Mouse (Mus musculus): ENCODE measurements at regions not wholly inside any gene's neighbourhood (a gene's known extent, or its start where the extent isn't known, plus 50 kb on each side); places are given as distances from the start of the nearest gene placed in this dataset.

DNA sequence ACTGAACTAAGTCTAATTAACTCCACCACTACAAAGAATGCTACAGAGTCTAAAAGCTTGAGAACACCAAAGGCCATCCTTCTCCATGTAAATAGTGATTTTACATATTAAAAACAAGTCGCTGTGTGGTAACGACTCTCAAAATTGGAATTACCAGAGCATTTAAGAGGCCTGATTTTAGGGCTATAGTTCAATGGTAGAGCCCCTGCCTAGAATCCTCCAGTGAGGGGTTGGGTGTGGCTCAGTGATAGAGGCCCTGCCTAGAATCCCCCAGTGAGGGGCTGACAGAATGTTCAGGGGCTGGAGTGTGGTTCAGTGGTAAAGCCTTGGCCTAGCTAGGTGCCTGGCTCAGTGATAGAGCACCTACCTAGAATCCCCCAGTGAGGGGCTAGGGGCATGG is 413.3 kb upstream of the Castor2 start:
- no peak for DNase-seq (ENCODE audit: low spot score in 2 of 2)

DNA sequence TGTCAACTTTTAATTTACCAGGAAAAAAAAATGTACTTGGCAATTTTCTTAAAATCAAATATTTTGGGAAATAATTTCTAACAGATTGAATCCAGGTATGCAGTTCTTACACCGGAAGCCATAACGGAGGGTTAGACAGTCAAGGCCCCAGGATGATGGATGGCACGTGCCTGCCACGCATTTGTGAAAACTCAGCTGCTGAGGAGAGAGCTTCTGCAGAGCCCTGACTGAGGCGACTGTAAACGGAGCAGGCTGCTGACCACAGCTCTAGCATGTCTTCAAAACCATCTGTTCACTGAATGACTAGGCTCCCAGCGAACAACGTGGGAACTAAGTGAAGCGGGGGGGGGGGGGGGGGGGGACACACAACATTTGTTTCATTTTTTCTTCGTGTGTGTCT is 416.5 kb upstream of the Castor2 start:
- no peak for DNase-seq (ENCODE audit: low spot score in 2 of 2)

DNA sequence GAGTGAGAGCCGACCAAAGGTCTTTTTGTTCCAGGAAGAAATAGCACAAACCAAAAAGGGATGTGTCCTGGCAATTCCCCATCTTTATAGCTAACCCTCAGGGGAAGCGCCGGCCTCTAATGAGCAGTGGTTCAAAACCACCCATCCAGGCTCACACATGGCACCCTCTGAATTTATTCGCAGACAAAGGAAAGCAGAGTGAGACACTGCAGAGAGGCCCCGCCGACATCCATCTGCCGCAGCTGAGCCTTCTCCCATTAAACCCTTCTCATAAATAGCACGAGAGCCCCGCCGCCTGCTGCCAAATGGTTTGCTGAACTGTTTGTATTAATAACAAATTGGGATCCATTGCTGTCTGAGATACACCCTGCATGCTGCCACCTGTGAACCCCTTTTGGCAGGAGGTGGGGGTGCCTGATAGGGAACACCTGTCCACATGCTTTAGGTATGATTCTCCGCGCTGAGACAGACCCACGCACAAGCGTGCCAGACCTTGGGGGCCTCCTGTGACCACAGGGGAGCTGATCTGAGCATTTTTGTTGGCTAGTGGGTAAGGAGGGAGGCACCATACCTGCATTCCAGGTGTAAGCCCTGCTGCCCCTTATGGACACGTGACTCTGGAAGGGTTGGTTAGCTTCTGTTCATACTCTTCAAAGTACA is 422.6 kb upstream of the Castor2 start:
- DNase-seq (ENCODE audit: low spot score in 2 of 2) = no peak

DNA sequence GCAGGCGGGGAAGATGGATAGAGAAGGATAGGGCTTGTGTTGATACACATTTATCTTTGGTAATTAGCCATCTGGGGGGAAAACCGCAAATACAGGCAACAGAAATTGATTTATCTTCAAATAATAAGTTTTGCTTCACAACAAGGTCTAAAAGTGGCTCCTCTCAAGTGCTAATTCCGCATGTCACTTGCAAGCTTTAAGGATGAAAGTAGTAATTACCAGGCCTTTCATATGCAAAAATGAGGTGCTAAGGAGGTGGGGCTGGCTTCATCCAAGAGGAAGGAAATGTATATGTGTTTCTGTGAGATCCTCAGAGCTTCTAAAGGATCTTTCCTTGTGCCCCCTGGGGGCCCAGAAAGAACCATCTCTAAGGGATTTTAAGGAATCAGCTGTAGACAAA is 423.9 kb upstream of the Castor2 start:
- DNase-seq (ENCODE audit: low spot score in 2 of 2) = no peak

DNA sequence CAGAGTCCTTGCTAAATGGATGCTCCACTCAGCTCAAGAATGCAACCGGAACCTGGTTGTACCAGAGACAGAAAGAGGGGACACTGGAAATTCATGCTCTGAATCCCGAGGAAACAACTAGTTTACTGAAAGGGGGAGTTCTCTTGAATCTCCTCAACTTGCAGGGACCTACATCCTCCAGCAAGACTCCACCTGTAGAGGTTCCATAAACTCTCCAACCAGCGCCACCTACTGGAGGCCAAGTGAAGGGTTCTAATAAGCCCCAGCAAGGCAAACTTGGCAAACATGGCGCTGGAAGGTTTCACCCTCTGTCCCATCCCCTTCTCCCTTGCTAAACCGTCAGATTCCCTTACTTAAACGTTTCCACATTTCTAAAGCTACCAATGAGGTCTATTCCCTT is 433.0 kb upstream of the Castor2 start:
- no peak for DNase-seq (ENCODE audit: low spot score in 2 of 2)

DNA sequence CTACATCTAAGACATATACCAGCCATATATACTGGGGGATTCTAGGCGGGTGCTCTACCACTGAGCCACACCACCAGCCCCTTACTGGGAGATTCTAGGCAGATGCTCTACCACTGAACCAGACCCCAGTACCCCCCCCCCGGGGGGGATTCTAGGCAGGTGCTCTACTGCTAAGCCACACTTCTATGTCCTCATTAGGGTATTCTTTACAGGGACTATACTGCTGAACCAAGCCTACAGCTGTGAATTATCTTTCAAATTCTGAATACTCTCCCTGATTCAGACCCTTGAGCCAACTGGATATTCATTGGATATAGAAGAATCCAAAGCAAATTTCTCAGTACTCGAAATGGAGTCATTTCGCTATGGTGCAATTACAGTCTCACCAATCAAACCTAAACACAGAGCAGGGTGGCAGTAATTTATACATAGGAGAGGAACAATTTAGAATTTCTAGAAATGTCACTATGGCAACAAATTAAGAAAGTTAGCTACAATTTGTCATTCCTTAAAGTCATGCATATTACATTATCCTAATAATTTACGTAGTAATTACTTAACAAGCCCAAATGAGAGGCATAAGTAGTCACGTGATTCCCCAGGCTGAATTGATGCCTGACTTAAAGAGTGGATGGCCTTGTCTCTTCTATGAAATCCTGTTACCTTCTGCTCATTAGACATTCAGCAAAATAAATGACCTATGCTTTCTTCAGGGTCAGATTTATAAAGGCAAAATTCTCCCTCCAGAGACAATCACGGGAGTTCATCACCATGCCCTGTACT is 436.8 kb upstream of the Castor2 start:
- DNase-seq (ENCODE audit: low spot score in 2 of 2) = no peak

DNA sequence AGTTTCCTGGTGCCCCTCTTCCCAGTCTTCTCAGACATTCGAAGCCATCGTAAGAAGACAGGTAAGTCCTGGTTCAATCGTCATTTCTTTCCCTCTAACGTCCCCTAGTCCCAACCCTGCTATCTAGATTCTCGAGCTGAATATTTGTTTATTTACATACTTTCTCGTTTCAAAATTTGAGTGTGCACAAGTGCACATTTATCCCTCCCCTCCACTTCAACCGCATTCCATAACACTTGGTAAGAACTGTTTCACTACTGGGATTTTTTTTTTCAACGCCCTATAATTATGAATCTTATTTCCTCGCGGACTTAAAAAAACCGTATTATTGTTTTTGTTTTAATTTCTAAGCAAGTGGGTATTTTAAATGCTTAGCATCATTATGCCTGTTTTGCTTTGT is 439.2 kb upstream of the Castor2 start:
- no peak for DNase-seq (ENCODE audit: low spot score in 2 of 2)

DNA sequence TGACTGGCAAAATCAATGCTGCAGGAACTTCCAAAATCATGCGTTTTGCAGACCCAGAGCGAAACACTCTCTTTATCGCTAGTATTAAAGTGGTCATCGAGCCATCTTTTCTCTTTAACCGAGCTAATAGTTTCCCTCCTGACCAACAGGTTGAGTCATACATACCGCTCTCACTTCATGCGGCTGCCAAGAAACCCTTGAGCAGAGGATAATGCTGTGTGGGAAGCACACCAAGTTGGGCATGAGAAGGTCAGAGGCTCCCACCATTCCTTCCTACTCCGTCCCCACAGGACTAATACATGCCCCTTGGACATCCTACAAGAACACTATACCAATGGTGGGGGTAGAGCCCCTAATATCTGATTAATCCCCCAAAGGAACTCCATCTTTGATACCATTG is 442.7 kb upstream of the Castor2 start:
- DNase-seq (ENCODE audit: low spot score in 2 of 2) = no peak

DNA sequence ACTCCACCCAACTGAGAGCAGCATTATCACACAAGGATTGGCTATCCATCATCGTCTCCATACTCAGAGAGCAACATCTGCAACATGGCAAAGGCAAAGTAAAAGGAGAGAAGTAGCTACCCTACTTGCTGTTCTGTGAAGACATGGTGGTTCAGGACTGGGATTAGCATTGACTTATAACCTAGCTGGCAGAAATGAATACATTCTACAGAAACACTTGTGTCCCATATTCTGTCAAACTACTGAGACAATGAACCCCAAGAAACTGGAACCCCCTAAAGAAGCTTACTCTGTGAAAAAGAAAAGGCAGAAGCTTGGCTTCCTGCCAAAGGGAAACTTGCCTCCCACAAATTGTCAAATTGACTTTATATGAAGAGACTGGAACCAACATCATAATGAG is 446.1 kb upstream of the Castor2 start:
- DNase-seq (ENCODE audit: low spot score in 2 of 2) = no peak

DNA sequence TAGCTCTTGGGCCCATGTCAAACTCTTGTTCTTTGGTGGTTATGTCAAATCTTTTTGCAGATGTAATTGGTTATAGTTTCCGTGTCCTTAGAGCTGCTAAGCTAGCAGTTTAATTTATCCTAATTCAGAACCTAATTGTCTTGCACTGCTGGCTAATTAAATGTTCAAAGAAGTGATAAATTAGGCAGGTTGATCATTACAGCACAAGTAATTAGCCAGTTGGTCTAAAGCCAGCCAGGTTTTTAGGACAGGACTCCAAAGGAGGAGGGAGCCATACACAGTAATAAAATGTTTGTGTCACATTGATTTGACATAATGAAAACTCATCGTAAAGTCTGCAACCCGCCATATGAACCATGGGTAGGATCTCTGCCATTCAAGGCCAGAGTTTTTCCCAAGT is 449.3 kb upstream of the Castor2 start:
- DNase-seq (ENCODE audit: low spot score in 2 of 2) = no peak

DNA sequence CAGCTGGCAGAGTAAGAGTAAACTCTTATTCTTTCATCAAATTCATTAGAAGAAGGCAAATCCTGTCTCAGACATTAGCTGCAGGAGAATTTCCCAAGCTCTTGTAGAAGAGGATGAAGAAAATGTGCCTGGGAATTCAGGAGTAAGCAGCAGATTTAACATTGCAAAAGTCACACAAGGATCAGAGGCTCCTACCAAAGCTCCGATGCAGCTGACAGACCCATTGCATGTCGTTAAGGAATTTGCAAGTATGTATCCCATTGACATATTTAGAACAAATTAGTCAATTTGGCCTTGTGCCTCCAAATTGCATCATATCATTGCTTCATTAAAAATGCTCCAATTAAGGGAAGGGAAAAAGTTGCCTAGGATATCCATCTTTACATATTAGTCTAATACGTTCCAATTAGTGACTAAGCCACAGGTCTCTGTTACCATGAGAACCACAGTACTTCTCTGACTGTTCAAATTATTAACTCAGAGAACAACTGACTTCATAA is 453.8 kb upstream of the Castor2 start:
- no peak for DNase-seq (ENCODE audit: low spot score in 2 of 2)

DNA sequence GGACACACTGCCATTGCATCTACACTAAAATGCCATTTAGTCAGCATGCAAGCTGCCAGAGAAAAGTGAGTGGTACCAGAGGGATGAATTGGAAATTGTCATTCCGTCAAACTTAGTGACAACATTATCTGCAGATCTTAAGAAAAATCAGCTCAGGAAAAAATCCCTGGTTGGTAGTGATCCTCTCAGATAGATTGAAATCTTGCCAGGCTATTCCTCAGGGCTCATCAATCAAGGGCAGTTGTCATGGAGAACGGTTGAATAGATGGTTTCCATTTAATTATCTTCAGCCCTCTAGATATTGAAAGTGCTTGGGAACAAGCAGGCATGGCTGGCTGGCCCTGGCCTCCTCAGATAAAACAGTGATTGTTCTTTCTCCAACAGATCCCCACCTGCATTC is 456.2 kb upstream of the Castor2 start:
- no peak for DNase-seq (ENCODE audit: low spot score in 2 of 2)

DNA sequence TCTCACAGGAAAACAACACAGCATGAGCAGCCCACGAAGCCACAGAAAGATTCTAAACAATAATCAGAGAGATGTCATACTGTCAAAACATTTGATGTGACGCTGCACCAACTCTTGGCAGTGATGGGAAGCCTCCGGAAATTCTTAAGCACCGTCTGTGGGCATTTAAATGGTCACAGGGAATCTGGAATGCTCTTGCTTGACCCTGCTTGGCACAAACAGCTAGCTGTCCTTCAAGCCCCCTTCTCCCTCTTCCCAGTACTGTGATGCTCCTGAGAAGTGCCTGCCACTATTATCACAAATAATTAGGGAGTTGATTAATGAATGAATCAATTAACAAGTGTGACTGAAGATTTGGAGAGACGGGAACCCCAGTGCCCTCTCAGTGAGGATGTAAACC is 465.0 kb upstream of the Castor2 start:
- DNase-seq (ENCODE audit: low spot score in 2 of 2) = no peak

DNA sequence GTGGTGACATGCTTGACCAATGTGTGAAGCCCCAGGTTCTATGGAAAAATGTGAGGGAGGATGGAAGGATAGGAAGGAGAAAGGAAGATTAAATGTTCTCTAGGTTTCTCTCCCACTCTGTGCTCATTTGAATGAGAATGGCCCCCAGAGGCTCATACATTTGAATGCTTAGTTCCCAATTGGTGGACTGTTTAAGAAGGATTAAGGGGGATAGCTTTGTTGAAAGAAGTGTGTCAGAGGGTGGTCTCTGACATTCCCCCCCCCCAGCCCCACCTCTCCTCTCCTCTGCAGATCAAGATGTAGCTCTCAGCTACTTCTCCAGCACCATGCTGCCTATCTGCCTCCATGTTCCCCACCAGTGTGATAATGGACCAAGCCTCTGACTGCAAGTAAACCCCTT is 467.7 kb upstream of the Castor2 start:
- no peak for DNase-seq (ENCODE audit: low spot score in 2 of 2)

DNA sequence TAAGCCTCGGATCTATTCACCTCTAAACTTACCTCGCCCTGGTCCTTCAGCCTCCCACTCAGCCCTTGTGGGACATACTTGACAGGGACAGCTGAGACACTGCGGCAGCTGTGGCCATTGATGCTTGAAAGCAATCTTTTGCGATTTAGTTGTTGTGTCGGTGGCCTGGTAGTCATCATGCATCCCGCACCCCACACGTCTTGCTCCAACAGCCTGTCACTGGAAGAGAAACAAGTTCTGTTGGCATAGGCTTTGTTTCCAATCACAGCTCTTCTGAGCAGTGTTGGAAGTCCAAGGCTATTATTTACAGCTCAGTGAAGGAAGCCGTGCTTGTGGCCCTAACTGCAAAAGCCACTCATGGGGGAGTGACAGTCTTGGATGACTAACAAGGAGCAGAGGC is 480.2 kb upstream of the Castor2 start:
- no peak for DNase-seq (ENCODE audit: low spot score in 2 of 2)

DNA sequence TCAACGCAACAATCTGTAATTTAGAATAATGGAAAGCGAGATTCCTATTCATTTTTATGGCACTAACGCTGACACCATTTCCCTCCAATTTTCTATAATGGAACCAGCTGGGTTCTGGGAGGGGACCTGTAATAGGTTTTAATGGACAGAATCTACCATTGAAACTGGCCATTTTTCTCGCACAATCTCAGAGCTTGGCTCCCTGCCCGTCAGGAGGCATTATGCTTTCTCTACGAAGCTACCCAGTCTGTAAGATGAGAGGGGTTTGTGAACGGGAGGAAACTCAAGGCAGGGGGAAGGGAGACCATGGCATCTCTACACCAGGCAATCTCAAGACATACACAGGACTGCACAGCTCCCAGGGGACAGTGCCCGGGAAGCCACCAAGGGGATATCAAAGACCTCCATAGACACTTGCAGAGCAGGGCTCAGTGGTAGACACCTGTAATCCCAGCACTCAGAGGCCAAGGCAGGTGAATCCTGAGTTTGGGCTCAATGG is 498.2 kb upstream of the Castor2 start:
- DNase-seq (ENCODE audit: low spot score in 2 of 2) = no peak

DNA sequence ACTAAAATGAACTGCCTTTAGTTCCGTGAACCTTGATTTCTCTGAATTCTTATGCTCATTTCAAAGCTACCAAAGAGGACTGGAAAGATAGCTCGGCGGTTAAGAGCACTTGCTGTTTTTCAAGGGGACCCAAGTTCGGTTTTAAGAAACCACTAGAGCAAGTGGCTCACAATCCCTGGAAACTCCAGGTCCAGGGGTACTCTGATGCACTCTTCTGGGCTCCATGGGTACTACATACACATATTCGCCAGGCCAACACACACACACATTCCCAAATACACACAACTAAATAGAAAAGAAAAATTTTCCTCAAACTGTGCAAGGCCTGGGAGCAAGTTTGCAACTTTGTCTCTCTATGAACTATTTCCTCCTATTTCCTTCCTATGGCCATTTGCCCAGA is 498.9 kb upstream of the Castor2 start:
- DNase-seq (ENCODE audit: low spot score in 2 of 2) = no peak

DNA sequence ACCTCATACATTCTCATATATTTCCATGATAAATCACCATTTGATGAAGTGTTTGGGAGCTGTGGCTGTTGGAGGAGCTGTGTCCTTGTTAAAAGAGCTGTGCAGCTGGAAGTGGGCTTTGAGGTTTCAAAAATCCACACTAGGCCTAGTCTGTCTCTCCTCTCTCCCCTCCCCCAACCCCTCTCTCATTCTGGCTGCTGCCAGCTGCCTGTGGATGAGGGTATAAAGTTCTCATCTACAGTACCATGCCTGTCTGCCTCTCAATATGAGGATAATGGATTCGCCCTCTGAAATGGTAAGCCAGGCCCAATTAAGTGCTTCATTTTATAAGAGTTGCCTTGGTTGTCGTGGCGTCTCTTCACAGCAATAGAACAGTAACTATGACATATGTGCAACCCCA is 501.4 kb upstream of the Castor2 start:
- DNase-seq (ENCODE audit: low spot score in 2 of 2) = no peak

DNA sequence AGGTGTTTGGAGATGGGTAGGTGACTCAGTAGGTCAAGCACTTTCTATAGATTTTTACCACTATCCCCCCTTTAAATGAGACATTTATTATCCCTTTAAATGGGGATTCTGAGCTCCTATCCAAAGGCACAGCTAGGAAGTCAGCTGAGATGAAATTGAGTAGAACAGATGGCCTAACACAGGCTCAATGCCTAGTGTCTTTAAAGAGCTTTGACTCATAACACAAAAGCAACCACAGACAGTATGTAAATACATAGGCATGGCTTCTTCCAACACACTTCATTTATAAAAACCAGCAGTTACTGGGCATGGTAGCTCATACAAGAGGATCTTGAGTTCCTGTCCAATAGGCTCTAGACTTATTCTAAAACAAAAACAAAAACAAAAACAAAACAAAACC is 513.0 kb upstream of the Castor2 start:
- DNase-seq (ENCODE audit: low spot score in 2 of 2) = no peak

DNA sequence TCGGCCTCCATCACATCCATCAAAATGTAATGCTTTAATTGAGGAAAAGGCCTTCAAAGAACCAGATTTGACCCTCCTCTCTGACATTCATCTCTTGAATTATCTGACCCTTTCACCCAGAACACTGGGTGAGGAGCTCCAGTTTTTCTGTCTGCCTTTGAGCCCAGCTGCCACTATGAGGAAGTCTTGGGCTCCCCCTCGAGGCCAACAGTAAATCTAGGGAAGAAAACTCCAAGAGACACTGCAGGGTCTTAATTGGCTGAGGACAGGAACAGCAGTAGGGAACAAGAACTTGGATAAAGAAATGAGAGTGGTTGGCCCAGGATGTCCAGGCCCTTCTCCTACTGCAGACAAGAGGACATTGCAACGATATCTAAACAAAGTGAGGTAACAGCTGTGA is 514.3 kb upstream of the Castor2 start:
- peak in 1 of 2 experiments; percentile 11 for DNase-seq (ENCODE audit: low spot score in 2 of 2)

DNA sequence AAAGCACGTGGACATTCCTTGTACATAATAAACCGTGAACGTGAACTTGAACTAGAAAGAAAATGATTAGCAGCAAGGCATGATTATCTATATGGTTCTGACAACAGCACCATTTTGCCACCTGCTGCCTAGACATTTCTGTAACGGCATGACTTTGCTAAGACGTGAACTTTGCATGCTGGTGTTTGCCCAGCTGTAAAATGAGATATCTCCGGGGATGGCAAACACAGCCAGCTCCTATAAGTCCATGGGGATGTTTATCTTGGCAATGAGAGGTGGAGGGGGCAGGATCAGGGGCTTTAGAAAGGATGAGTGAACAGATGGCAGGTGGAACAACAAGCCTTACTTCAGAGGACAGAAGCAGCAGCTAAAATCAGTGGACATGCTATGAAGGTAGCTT is 522.9 kb upstream of the Castor2 start:
- no peak for DNase-seq (ENCODE audit: low spot score in 2 of 2)

DNA sequence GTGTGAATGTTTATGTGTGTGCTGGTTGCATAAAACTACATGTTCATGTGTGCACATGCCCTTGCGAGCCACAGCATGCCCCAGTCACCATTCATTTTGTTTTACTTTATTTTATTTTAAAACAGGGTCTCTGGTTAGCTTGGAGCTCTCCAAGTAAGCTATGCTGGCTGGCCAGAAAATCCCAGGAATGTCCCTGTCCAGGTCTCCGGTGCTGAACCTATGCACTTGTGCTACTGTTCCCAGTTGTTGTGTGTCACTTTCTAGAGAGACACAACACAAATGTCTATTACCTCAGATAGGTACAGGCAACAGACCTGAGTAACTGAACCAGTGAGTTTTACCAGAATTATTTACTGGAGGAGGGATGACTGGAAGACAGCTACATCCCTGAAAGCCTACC is 530.4 kb upstream of the Castor2 start:
- DNase-seq (ENCODE audit: low spot score in 2 of 2) = no peak

DNA sequence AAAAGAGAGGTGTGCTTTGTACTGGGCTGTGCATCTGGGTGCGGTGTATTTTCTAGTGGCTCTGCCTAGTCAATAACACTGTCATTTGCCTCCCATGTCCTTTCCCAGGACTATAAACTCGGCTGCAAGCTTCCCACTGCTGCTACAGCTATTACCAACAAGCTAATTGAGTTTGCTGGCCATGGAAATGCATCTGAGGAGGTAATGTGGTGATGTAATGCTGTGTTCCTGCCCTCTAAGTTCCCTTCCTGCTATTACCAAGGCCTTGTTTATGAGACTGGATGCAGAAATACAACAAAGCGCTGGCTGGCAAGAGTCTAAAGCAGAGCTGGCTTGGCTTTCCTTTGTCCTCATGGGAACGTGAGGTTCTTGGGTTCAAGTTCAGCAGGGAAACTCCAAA is 533.0 kb upstream of the Castor2 start:
- DNase-seq (ENCODE audit: low spot score in 2 of 2) = no peak
